Mouse (Mus musculus): ENCODE data around the gene Cdiptos. TPM values are rescaled to one million over a fixed set of nuclear protein-coding genes. Genes with fewer than 3 reads are reported as not detected.

Cdiptos gene
- polyA plus RNA-seq, 1 experiment from 2014 or later, result 0.92 TPM

GRCm38 (mm10) chr7:126941171-126941570 is 34.7 kb downstream of the Cdiptos start:
- Histone ChIP-seq H3K4me2 (replicated peaks) (no peak overlapping the region), H3K4me3 (no peak overlapping the region), H3K27ac (no peak overlapping the region), H3K36me3 (peaks cover 50% of the 10 kb centered on the region), H3K9ac (no peak overlapping the region), H3K4me1 (peaks cover 12% of the 10 kb centered on the region), H3K27me3 (no peaks in the 10 kb centered on the region), H3K9me3 (replicated peaks) (no peaks in the 10 kb centered on the region)
- ATAC-seq (ENCODE audit: low FRiP score), result no peak
- WGBS, result 51% methylated on average over 6 of the region's 6 CpGs

- 86% methylated on average over 2 of the region's 2 CpGs for WGBS
- H3K9me3 ChIP-seq (replicated peaks), result no peaks in the 10 kb centered on the region
- H3K27me3 ChIP-seq, result no peaks in the 10 kb centered on the region
- no peak overlapping the region for H3K27ac ChIP-seq
- H3K9ac ChIP-seq, result no peak overlapping the region
- H3K4me2 ChIP-seq (replicated peaks), result no peak overlapping the region
- H3K4me3 ChIP-seq, result no peak overlapping the region
- peaks cover 29% of the 10 kb centered on the region for H3K36me3 ChIP-seq
- H3K4me1 ChIP-seq, result peaks cover 12% of the 10 kb centered on the region
- no peak for ATAC-seq (ENCODE audit: low FRiP score)
Measured at GRCm38 (mm10) chr7:126932652-126933051, 43.2 kb downstream of the Cdiptos start.

- peak overlapping the region; percentile 83 for H3K9ac ChIP-seq
- H3K4me2 ChIP-seq (replicated peaks), result peak overlapping the region; percentile 70
- no peaks in the 10 kb centered on the region for H3K9me3 ChIP-seq (replicated peaks)
- H3K27me3 ChIP-seq, result no peaks in the 10 kb centered on the region
- peak; percentile 74 for ATAC-seq (ENCODE audit: low FRiP score)
- WGBS, result 0% methylated on average over 23 of the region's 27 CpGs
- peak overlapping the region; percentile 82 for H3K27ac ChIP-seq
- H3K36me3 ChIP-seq, result peaks cover 8% of the 10 kb centered on the region
- H3K4me1 ChIP-seq, result peaks cover 12% of the 10 kb centered on the region
- peak overlapping the region; percentile 90 for H3K4me3 ChIP-seq
Measured at GRCm38 (mm10) chr7:126929046-126929445, 46.9 kb downstream of the Cdiptos start.

GRCm38 (mm10) chr7:126928384-126929037 is 47.4 kb downstream of the Cdiptos start, which contains the start of gene Kctd13:
Gene Kctd13, plus strand, starts transcription at chr7:126928879.
- H3K36me3 ChIP-seq, result peaks cover 8% of the 10 kb centered on the region; the same call in 1 of the 2 replicates
- WGBS, result 4% methylated on average over 54 of the region's 56 CpGs

GRCm38 (mm10) chr7:126926299-126926698 is 49.6 kb downstream of the Cdiptos start:
- Histone ChIP-seq H3K36me3 (0 out of 2 replicates have a peak, but pooled peaks cover 3% of the 10 kb centered on the region), H3K9ac (no peak overlapping the region), H3K27me3 (no peaks in the 10 kb centered on the region), H3K4me1 (peaks cover 29% of the 10 kb centered on the region), H3K4me2 (replicated peaks) (no peak overlapping the region), H3K27ac (no peak overlapping the region), H3K4me3 (no peak overlapping the region), H3K9me3 (replicated peaks) (no peaks in the 10 kb centered on the region)
- WGBS, result 51% methylated on average over 3 of the region's 3 CpGs
- ATAC-seq (ENCODE audit: low FRiP score), result no peak

More at GRCm38 (mm10) chr7:126928384-126929037, 47.4 kb downstream of the Cdiptos start, which contains the start of gene Kctd13:
- ATAC-seq (ENCODE audit: low FRiP score), result peak; percentile 92
- Histone ChIP-seq H3K9me3 (replicated peaks) (no peaks in the 10 kb centered on the region), H3K9ac (peak within 1 kb of the TSS; percentile 83), H3K27ac (peak within 1 kb of the TSS; percentile 82), H3K4me3 (peak within 1 kb of the TSS; percentile 90), H3K4me2 (replicated peaks) (peak within 1 kb of the TSS; percentile 70), H3K27me3 (no peaks in the 10 kb centered on the region), H3K4me1 (peaks cover 16% of the 10 kb centered on the region)

- no peak overlapping the region for H3K9ac ChIP-seq
- H3K27ac ChIP-seq, result no peak overlapping the region
- H3K4me2 ChIP-seq (replicated peaks), result no peak overlapping the region
- H3K36me3 ChIP-seq, result no peaks in the 10 kb centered on the region
- no peak overlapping the region for H3K4me3 ChIP-seq
- 31% methylated on average over 5 of the region's 5 CpGs for WGBS
- H3K27me3 ChIP-seq, result no peaks in the 10 kb centered on the region
- no peaks in the 10 kb centered on the region for H3K9me3 ChIP-seq (replicated peaks)
- no peak for ATAC-seq (ENCODE audit: low FRiP score)
- peaks cover 20% of the 10 kb centered on the region for H3K4me1 ChIP-seq
Measured at GRCm38 (mm10) chr7:126923999-126924398, 51.9 kb downstream of the Cdiptos start.

GRCm38 (mm10) chr7:126922624-126923060 is 53.3 kb downstream of the Cdiptos start, which contains the start of gene Tmem219:
Gene Tmem219, minus strand, starts transcription at chr7:126922917.
- Histone ChIP-seq H3K9ac (0 out of 2 replicates have a peak within 1 kb of the TSS, but pooled peaks have one; percentile 15), H3K4me3 (0 out of 2 replicates have a peak within 1 kb of the TSS, but pooled peaks have one; percentile 3)
- ATAC-seq (ENCODE audit: low FRiP score), result peak; percentile 85

More at GRCm38 (mm10) chr7:126922624-126923060, 53.3 kb downstream of the Cdiptos start, which contains the start of gene Tmem219:
- Histone ChIP-seq H3K36me3 (no peaks in the 10 kb centered on the region), H3K27ac (peak within 1 kb of the TSS; percentile 74), H3K27me3 (no peaks in the 10 kb centered on the region), H3K4me1 (peaks cover 20% of the 10 kb centered on the region), H3K9me3 (replicated peaks) (no peaks in the 10 kb centered on the region), H3K4me2 (replicated peaks) (peak within 1 kb of the TSS; percentile 27)
- WGBS, result 26% methylated on average over 5 of the region's 5 CpGs

Other genes starting within 250 kb of the Cdiptos start
- 63.6 and 67.8 TPM in 2 replicates for gene Mapk3, start 216.5 kb downstream of the Cdiptos start, polyA plus RNA-seq (2016; fragmentation: Nextera tagmentation; extraction: Ambion mirVana)
- gene Gdpd3, start 209.8 kb downstream of the Cdiptos start, polyA plus RNA-seq (2016; fragmentation: Nextera tagmentation; extraction: Ambion mirVana), result 1.4 TPM in 2 replicates
- gene Ypel3, start 199.1 kb downstream of the Cdiptos start, polyA plus RNA-seq (2016; fragmentation: Nextera tagmentation; extraction: Ambion mirVana), result 140 and 144 TPM in 2 replicates
- gene Tbx6, start 194.6 kb downstream of the Cdiptos start, polyA plus RNA-seq (2016; fragmentation: Nextera tagmentation; extraction: Ambion mirVana), result 0.48 and 1.1 TPM in 2 replicates
- 286 and 294 TPM in 2 replicates for gene Ppp4c, start 183.6 kb downstream of the Cdiptos start, polyA plus RNA-seq (2016; fragmentation: Nextera tagmentation; extraction: Ambion mirVana)
- gene Fam57b, start 178.4 kb downstream of the Cdiptos start, polyA plus RNA-seq (2016; fragmentation: Nextera tagmentation; extraction: Ambion mirVana), result 23.7 and 24.9 TPM in 2 replicates
- gene 4930451I11Rik, start 144.5 kb downstream of the Cdiptos start, polyA plus RNA-seq (2016; fragmentation: Nextera tagmentation; extraction: Ambion mirVana), result not detected in 2 replicates
- 4.3 and 4.4 TPM in 2 replicates for gene Doc2a, start 128.7 kb downstream of the Cdiptos start, polyA plus RNA-seq (2016; fragmentation: Nextera tagmentation; extraction: Ambion mirVana)
- 30.5 and 35.4 TPM in 2 replicates for gene Hirip3, start 114.1 kb downstream of the Cdiptos start, polyA plus RNA-seq (2016; fragmentation: Nextera tagmentation; extraction: Ambion mirVana)
- 89.0 and 92.6 TPM in 2 replicates for gene Ino80e, start 113.7 kb downstream of the Cdiptos start, polyA plus RNA-seq (2016; fragmentation: Nextera tagmentation; extraction: Ambion mirVana)
- 63.5 and 66.6 TPM in 2 replicates for gene Taok2, start 91.4 kb downstream of the Cdiptos start, polyA plus RNA-seq (2016; fragmentation: Nextera tagmentation; extraction: Ambion mirVana)
- 21.8 and 23.0 TPM in 2 replicates for gene Tmem219, start 53.2 kb downstream of the Cdiptos start, polyA plus RNA-seq (2016; fragmentation: Nextera tagmentation; extraction: Ambion mirVana)
- 58.1 and 59.3 TPM in 2 replicates for gene Kctd13, start 47.2 kb downstream of the Cdiptos start, polyA plus RNA-seq (2016; fragmentation: Nextera tagmentation; extraction: Ambion mirVana)
- 3.4 and 4.1 TPM in 2 replicates for gene Asphd1, start 26.5 kb downstream of the Cdiptos start, polyA plus RNA-seq (2016; fragmentation: Nextera tagmentation; extraction: Ambion mirVana)
- 13.3 and 18.2 TPM in 2 replicates for gene Sez6l2, start 25.5 kb downstream of the Cdiptos start, polyA plus RNA-seq (2016; fragmentation: Nextera tagmentation; extraction: Ambion mirVana)
- gene Cdipt, start 184 bp downstream of the Cdiptos start, polyA plus RNA-seq (2016; fragmentation: Nextera tagmentation; extraction: Ambion mirVana), result 87.8 and 93.5 TPM in 2 replicates
- gene Mvp, start 38.5 kb upstream of the Cdiptos start, polyA plus RNA-seq (2016; fragmentation: Nextera tagmentation; extraction: Ambion mirVana), result 6.8 and 7.2 TPM in 2 replicates
- gene Pagr1b, start 40.4 kb upstream of the Cdiptos start, polyA plus RNA-seq (2016; fragmentation: Nextera tagmentation; extraction: Ambion mirVana), result 0.72 and 1.3 TPM in 2 replicates
- gene Pagr1a, start 41.3 kb upstream of the Cdiptos start, polyA plus RNA-seq (2016; fragmentation: Nextera tagmentation; extraction: Ambion mirVana), result 46.6 and 51.6 TPM in 2 replicates
- gene Gm42742, start 45.0 kb upstream of the Cdiptos start, polyA plus RNA-seq (2016; fragmentation: Nextera tagmentation; extraction: Ambion mirVana), result 63.8 and 69.6 TPM in 2 replicates
- gene Prrt2, start 45.1 kb upstream of the Cdiptos start, polyA plus RNA-seq (2016; fragmentation: Nextera tagmentation; extraction: Ambion mirVana), result 7.1 and 9.6 TPM in 2 replicates
- 117 and 119 TPM in 2 replicates for gene Maz, start 50.9 kb upstream of the Cdiptos start, polyA plus RNA-seq (2016; fragmentation: Nextera tagmentation; extraction: Ambion mirVana)
- 85.3 and 86.9 TPM in 2 replicates for gene Kif22, start 66.4 kb upstream of the Cdiptos start, polyA plus RNA-seq (2016; fragmentation: Nextera tagmentation; extraction: Ambion mirVana)
- not detected in 2 replicates for gene Zg16, start 111.2 kb upstream of the Cdiptos start, polyA plus RNA-seq (2016; fragmentation: Nextera tagmentation; extraction: Ambion mirVana)
- 1.0 and 1.2 TPM in 2 replicates for gene AI467606, start 115.3 kb upstream of the Cdiptos start, polyA plus RNA-seq (2016; fragmentation: Nextera tagmentation; extraction: Ambion mirVana)
- gene Qprt, start 146.1 kb upstream of the Cdiptos start, polyA plus RNA-seq (2016; fragmentation: Nextera tagmentation; extraction: Ambion mirVana), result 0.80 and 1.9 TPM in 2 replicates
- gene Spn, start 161.7 kb upstream of the Cdiptos start, polyA plus RNA-seq (2016; fragmentation: Nextera tagmentation; extraction: Ambion mirVana), result not detected in 2 replicates
- gene Cd2bp2, start 220.0 kb upstream of the Cdiptos start, polyA plus RNA-seq (2016; fragmentation: Nextera tagmentation; extraction: Ambion mirVana), result 86.2 and 92.9 TPM in 2 replicates
- 46.5 and 47.2 TPM in 2 replicates for gene Tbc1d10b, start 232.4 kb upstream of the Cdiptos start, polyA plus RNA-seq (2016; fragmentation: Nextera tagmentation; extraction: Ambion mirVana)
- 19.5 and 46.1 TPM in 2 replicates for gene Mylpf, start 232.8 kb upstream of the Cdiptos start, polyA plus RNA-seq (2016; fragmentation: Nextera tagmentation; extraction: Ambion mirVana)